Mouse (Mus musculus) liver, adult (tissue): ENCODE data around the gene Mmgt2.

Experiments used
- GATA4 ChIP-seq: IDR thresholded peaks from 2 replicates; pipeline ENCODE4 v1.6.1; 2014; ENCODE audit warnings: mild to moderate bottlenecking, low read length; ENCODE audit not compliant: insufficient replicate concordance

Mmgt2 gene

DNA sequence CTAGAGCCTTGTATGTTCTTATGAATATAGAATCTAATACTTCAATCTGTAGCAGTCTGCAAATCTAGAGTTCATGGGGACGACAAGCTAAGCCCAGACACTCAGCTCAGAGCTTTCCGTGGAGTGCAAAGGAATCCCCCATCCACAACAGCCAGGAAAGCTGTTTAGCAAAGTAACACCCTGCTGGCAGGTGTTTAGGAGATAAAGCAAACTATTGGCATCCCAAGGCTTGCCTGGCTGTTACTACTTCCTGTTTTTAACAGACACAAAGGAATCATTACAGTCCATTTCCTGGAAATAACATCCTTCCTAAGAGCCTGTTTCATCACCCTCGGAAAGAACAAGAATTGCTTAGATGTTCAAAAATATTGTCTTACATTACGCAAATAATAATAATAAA, 12.4 kb downstream of the Mmgt2 start:
- no peak for TF ChIP-seq GATA4

DNA sequence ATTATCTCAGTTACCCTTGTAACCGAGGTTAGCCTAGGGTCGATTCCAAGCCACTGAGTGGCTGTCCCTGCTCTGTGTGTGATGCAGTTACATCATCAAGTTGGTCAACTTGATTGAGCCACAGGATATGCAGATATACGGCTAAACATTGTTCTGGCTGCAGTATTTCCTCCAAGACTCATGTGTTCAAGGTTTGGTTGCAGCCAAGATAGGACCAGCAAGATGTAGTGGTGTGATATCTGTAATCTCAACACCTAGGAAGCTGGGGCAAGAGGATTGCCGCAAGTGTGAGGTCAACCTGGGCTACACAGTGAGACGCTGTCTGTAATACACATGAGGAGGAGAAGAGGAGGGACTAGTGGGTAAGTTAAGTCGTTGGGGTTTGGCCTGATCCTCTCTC, 15.8 kb downstream of the Mmgt2 start:
- no peak for TF ChIP-seq GATA4

DNA sequence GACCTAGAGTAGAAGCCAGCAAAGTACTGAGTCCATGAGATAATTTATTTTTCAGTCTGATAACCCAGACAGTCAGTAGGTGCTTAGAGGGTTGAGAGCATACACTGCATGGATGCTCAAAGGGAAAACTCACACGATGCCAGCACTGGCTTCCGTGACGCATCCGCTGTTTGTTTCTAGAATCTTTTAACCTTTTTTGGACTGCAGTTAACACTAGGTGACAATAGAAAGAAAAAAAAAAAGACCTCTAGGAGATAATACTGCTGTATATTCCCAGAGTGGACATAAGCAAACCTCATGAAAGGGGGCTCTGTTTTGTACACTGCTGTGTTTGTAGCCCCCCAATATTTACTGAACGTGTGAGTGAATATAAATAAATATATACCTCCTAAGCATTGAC, 20.5 kb downstream of the Mmgt2 start:
- TF ChIP-seq GATA4 = no peak

DNA sequence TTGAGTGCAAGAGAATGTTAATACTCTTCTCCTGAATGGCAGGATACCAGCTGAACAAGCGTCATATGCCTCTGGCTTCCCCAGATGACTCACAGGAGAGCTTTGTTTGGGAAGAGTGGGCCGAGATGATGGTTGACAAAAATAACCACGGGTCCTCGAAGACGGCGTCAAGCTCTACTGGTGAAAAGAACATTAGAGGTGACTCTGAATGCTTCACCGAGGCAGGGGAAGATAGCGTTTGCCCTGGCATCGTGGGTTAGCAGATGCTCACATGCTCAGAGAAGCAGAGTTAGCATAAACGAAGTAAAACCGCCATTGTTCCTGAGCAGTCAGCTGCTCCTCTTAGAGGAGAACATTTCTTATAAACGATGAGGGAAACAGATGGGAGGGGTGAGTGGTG, 21.0 kb downstream of the Mmgt2 start:
- TF ChIP-seq GATA4 = no peak

DNA sequence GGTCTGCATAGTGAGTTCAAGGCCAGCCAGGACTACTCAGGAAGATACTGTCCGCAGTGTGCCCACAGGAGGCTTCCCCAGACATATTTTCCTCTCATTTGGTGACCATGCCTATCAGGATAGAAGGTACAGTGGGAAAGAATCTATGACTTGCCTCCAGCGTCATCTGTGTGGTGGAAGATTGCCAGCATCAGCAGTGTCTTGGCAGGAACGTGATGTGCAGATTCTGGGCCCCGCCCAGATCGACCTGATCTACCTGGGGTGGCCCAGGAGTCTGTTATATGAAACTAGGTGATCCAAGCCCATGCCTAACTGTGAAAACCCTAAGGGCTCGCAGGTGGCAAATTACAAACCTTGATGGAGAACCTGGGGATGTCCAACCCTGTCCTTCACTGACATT, 21.5 kb downstream of the Mmgt2 start:
- TF ChIP-seq GATA4 = no peak

DNA sequence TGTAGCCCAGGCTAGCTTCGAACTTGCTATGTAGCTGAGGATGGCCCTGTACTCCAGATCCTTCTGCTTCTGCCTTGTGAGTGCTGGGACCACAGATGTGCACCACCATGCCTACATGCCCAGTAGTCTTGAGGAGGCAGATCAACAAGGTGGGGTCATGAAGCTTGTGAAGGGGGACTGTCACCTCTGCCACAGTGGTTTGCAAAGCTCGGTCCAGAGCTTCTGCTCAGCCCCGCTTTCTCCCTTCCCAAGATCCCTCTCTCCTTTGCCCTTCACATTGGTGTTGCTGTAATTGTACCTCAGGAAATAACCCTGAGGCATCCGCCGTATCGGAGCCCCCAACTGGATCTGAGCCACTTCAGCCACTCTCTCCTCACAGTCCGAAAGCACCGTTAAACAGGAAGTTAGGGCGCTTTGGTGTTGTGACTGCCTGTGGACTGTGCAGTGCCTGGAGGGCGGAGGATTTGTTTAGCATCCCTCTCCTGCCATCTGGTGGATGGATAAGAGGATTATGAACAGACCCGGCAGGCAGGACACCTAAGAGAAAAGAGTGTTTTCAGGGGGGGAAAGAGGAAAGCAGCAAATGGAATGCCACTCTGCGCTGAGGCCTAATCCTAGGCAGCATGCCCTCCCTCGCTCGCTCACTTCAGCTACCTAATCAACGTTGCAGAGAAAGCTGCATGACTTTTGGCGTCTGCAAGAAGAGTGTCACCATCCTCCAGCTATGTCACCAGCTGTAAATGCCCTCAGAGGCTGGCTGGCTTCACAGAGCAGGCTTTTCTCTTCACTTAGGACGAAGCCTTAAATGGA, 27.2 kb downstream of the Mmgt2 start:
- no peak for TF ChIP-seq GATA4

DNA sequence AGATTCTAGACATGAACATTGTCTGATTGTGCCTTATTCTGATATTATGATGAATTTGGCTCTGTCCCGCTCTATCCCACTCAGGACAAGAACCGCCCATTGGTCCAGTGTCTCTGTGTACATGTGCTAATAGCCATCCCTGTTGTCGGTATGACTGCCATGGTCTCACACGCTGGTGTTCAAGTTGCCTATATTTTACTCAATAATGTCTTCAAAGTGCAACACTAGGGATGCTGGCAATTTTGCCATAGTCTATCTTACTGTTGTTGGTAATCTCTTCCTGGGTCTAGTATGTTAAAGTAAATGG, 27.8 kb downstream of the Mmgt2 start:
- no peak for TF ChIP-seq GATA4

DNA sequence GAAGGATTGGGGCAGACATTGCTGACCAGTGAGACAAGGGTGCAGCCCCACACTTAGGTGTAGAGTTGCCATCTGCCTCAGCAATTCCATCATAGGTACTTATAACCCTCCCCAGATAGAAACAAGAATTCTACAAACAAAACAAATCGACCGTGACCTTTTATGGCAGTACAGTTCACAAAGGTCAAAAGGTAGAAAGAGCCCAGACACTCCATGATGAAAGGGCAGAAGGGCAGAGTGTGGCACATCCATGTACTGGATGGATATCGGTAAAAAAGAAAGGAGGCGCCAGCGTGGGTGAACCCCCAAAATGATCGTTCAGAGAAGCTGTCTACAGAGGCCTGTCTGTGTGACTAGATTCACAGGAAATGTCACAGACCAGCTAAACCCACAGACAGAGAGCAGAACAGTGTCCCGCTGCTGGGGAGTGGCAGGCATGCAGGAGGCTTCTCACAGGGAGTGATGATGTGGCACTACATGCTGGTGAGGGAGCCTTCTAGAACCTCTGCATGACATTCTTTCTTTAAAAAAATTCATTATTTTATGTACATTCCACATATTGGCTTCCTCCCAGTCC, 30.4 kb downstream of the Mmgt2 start:
- TF ChIP-seq GATA4 = no peak

DNA sequence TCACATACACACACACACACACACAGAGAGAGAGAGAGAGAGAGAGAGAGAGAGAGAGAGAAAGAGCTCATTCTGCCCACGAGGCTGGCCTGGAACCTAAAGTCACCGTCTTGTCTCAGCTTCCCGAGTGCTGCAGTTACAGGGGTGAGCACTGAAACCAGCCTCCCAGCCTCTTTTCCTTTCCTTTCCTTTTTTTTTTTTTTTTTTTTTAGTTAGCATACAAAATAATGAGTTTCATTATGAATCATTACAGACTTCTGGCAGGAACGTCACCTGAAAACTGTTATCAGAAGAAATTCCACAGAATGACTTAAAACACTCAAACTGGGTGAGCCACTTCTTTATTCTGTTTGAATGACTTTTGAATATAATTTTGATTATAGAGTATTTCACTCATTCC, 31.5 kb downstream of the Mmgt2 start:
- no peak for TF ChIP-seq GATA4

DNA sequence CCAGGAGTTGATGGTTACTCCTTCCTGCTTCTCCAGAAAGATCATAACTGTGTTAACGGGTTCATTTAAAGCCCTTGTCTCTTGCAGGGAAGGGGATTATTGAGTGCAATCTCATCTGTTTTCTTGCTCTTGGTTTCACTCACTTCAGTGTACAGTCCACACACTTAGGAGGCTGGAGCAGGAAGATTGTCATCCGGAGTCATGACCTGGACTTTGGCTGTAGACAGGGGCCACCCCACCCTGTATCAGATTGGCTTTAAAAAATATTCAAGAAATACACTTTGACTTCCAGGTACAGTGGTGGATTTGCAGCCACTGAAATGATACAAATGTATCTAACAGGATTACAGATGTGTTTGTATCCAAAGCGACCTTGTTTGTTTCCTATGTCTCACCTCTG, 43.1 kb downstream of the Mmgt2 start:
- no peak for TF ChIP-seq GATA4

DNA sequence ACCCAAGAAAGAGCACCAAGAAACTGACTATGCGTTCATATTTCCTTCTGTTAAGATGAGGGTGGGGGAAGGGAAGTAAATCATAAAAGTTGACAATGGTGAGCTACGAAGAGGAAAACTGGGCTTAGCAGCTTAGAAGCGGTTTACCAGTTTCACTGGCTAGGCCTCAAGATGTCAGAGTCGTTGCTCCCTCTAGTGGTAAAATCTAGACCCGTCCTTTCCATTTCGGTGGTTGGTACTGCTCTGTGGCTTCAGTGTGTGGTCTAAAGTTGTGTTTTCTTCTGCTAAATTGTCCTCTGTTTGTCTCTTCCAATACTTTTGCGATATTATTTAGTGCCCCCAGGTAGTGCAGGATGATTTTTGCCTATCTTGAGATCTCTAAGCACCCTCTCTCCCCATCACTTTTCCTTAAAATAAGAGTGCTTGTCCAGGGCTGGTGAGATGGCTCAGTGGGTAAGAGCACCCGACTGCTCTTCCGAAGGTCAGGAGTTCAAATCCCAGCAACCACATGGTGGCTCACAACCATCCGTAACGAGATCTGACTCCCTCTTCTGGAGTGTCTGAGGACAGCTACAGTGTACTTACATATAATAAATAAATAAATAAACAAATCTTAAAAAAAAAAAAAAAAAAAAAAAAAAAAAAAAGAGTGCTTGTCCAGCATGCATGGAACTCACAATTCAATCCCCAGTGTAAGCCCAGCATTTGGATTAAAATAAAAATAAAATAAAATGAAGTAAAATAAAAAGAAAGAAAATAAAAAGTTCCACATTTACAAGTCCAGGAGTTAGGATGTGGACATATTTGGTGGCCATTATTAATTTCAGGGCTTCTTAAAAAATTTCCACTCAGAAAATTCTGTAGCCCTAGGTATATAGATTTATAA, 45.1 kb downstream of the Mmgt2 start:
- TF ChIP-seq GATA4 = no peak

DNA sequence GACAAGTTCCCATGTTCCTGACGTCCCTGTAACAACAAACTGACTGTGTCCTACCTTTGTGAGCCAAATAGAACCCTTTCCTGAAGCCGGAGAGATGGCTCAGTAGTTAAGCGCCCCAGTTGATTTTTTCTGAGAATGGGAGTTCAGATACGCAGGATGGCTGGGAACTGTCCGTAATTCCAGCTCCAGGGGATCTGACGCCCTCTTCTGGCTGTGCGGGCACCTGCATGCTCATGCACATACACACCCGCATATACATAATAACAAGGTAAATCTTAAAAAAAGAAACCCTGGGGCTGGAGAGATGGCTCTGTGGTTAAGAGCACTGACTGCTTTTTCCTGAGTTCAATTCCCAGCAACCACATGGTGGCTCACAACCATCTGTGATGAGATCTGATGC, 46.7 kb downstream of the Mmgt2 start:
- TF ChIP-seq GATA4 = no peak

DNA sequence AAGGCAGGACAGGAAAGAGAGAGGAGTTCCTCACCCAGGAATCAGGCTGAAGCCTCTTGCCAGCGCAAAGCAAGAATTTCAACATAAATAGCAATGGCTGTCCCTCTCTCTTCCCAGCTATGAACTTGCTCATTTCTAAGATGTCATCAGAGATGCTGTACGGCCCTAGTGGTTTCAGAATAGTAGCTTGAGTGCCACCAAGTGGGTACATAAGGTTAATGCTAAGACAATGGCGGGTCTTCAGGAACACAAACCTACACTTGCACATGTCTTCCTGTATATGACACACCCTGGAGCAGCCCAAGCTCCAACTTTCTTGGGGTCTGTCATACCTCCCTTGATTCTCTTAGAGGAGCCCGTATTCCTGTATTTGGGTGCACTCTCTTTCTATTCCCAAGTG, 51.3 kb downstream of the Mmgt2 start:
- TF ChIP-seq GATA4 = no peak

DNA sequence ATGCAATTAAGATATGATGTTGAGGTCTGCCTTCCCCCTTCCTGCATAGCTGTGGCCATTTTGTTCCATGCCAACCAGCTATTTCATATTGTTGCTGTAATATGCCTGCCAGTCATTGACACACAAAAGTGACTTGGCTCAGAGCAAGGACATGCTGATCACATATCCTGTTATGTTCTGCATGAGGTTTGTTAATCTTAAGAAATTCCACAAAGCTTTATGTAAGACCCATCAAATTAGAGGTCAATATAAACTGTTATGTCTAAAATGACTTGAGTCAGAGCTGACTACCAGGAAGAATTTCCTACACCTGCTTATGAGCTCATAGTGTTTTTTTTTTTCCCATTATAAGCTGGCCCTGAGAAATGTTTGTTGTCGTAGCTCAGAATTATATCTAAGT, 52.8 kb downstream of the Mmgt2 start:
- TF ChIP-seq GATA4 = no peak

DNA sequence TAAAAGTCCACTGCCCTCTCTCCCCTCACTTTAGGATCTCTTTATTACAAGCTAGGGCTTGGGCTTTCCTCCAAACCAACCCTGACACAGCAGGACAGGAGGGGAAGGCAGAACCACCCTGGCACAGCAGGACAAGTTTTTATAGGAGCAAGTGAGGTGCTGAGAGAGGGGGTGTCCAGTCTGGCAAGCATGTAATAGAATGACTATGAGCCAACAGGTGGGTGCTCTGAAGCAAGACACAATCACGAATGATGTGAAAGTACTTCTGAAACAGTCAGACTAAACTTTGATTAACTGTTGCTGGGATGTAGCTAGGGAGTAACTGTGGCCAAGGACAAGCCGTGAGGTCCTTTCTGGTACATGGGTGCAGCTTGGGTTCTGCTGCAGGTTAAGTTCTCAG, 57.7 kb downstream of the Mmgt2 start:
- TF ChIP-seq GATA4 = no peak

DNA sequence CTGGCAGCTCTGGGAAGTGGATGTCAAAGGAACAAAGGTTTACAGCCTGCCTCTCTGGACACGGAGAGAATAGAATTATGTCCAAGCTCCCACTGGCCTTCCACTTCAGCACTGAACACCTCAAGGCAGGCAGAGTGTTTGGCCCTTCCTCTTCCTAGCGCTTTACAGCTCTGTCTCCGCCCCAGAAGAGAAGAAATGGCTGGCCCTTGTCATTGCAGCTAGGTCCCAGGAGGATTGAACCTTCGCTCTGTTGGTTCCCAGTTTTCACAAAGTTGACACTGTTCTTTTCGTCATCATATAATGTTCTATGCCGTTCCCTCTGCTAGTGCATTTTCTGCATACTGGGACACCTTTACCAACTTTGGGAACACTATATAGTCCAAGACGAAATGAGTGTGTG, 59.8 kb downstream of the Mmgt2 start:
- no peak for TF ChIP-seq GATA4

DNA sequence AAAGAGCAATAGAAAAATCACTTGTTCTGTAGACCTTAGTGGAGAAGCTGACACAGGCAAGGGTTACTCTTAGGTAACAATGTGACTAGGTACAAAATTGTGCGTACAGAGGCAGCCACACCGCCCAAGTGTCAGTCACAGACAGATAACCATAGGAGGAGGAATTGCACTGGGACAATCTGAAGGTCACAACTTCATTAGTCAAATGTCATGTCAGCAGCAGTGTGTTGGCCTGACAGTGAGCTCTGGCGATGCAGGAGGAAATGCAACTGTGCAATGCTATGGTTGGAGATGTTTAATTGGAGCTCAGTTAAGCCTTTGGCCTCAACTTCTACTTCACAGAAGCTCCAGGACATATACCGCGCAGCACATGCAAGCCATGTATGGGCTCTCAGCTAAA, 62.2 kb downstream of the Mmgt2 start:
- no peak for TF ChIP-seq GATA4
